Mouse (Mus musculus) embryonic facial prominence, embryonic 11.5 days (tissue): Measurements from ENCODE around the gene Gabarap. TPM values are rescaled to one million over a fixed set of nuclear protein-coding genes. Genes with fewer than 3 reads are reported as not detected.
A peak's percentile ranks its signal among the peaks of the same experiment; 100 is the strongest.

Experiments used
- ATAC-seq: fragments of 200-750 bp; cut with Nextera tagmentation; replicated peaks from 2 replicates; pipeline ENCODE4 v1.8.0; 2017; ENCODE audit warnings: low read depth; ENCODE audit not compliant: insufficient number of reproducible peaks, low FRiP score, low TSS enrichment
- DNase-seq: peaks from one replicate; pipeline ENCODE4 v3.0.0-alpha.2; 2015; ENCODE audit warnings: low spot score
- H3K27ac ChIP-seq: fragments of 300-500 bp; sonication (generic); replicated peaks from 2 replicates; pipeline ENCODE4 v1.5.1; 2014; ENCODE audit warnings: mild to moderate bottlenecking, low read depth, low read length, control low read depth
- H3K27me3 ChIP-seq: fragments of 300-500 bp; sonication (generic); 2 replicates; pipeline ENCODE4 v1.6.1; 2014; ENCODE audit warnings: mild to moderate bottlenecking, low read length, moderate library complexity, mixed read lengths; ENCODE audit not compliant: control insufficient read depth, insufficient read depth
- H3K36me3 ChIP-seq: fragments of 300-500 bp; sonication (generic); replicated peaks from 2 replicates; pipeline ENCODE4 v1.6.1; 2014; ENCODE audit warnings: low read depth, mild to moderate bottlenecking, low read length, moderate library complexity, mixed read lengths; ENCODE audit not compliant: control insufficient read depth, insufficient read depth
- H3K4me1 ChIP-seq: fragments of 300-500 bp; sonication (generic); 2 replicates; pipeline ENCODE4 v1.6.1; 2014; ENCODE audit warnings: low read length, mixed read lengths; ENCODE audit not compliant: control insufficient read depth, insufficient read depth
- H3K4me2 ChIP-seq: fragments of 300-500 bp; sonication (generic); 2 replicates; pipeline ENCODE4 v1.6.1; 2014; ENCODE audit warnings: low read depth, mild to moderate bottlenecking, control low read depth, low read length, moderate library complexity
- H3K4me3 ChIP-seq: fragments of 300-500 bp; sonication (generic); 2 replicates; pipeline ENCODE4 v1.5.1; 2014; ENCODE audit warnings: low read depth, low read length, control low read depth
- H3K9ac ChIP-seq: fragments of 300-500 bp; sonication (generic); replicated peaks from 2 replicates; pipeline ENCODE4 v1.6.1; 2014; ENCODE audit warnings: mild to moderate bottlenecking, control low read depth, low read length
- H3K9me3 ChIP-seq: fragments of 300-500 bp; sonication (generic); replicated peaks from 2 replicates; pipeline ENCODE4 v1.6.1; 2016; ENCODE audit warnings: mild to moderate bottlenecking, low read length, inconsistent platforms, mixed read lengths; ENCODE audit not compliant: control insufficient read depth
- WGBS: fragments of 180-500 bp; shearing (Covaris S2); extraction: QIAGEN DNeasy Blood & Tissue Kit; methylation state at CpG from one replicate; pipeline ENCODE4 v1.1.7; 2014; 5-methylcytosine and 5-hydroxymethylcytosine counted together
- microRNA counts: library from miRNA; unstranded; fragments of <30 nt; microRNA quantifications from one replicate; lab custom pipeline; 2016
- microRNA-seq: library from miRNA; unstranded; fragments of <30 nt; microRNA quantifications from one replicate; pipeline ENCODE4, GENCODE M21; 2016; ENCODE audit warnings: borderline number of aligned reads
- polyA plus RNA-seq: library from polyadenylated mRNA; unstranded; fragments of >200 nt; fragmentation: Nextera tagmentation; extraction: Ambion mirVana; gene quantifications from 2 replicates; pipeline ENCODE4 v1.2.1, GENCODE M21; 2014

The Gabarap gene
- polyA plus RNA-seq, 1 experiment from 2014 or later = 474 TPM

DNA sequence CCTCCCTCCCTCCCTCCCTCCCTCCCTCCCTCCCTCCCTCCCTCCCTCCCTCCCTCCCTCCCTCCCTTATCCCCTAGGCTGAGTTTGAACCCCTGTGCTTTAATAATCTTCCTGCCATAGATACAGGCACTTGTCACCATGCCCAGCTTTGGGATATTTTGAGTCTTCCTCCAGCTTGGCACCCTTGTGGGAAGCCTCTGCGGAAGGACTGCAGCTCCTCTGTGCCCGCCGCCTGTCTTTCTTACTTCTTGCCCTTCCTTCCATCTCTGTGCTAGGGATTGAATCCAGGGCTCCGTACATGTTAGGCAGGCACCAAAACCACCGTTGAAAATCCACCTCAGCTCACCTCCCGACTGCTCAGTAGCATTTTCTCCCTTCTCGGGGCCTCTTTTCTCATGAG is 49.2 kb downstream of the Gabarap start:
- DNase-seq (no peak), ATAC-seq (no peak)
- Histone ChIP-seq H3K36me3 (peaks cover 2% of the 10 kb centered on the region), H3K4me1 (no peaks in the 10 kb centered on the region), H3K27ac (no peak overlapping the region), H3K4me2 (no peak overlapping the region), H3K9ac (no peak overlapping the region), H3K27me3 (no peaks in the 10 kb centered on the region), H3K4me3 (no peak overlapping the region), H3K9me3 (no peaks in the 10 kb centered on the region)
- WGBS = 93% methylated on average over 7 of the region's 7 CpGs

- no peaks in the 10 kb centered on the region for H3K27me3 ChIP-seq
- H3K4me3 ChIP-seq = no peak overlapping the region
- H3K27ac ChIP-seq = no peak overlapping the region
- no peaks in the 10 kb centered on the region for H3K9me3 ChIP-seq
- no peaks in the 10 kb centered on the region for H3K4me1 ChIP-seq
- DNase-seq = no peak
- H3K36me3 ChIP-seq = peaks cover 2% of the 10 kb centered on the region
- no peak for ATAC-seq
- WGBS = 90% methylated on average over 23 of the region's 23 CpGs
- H3K9ac ChIP-seq = no peak overlapping the region
- H3K4me2 ChIP-seq = no peak overlapping the region
These were observed 51.6 kb downstream of the Gabarap start for GRCm38 (mm10) chr11:70042309-70043085.

DNA sequence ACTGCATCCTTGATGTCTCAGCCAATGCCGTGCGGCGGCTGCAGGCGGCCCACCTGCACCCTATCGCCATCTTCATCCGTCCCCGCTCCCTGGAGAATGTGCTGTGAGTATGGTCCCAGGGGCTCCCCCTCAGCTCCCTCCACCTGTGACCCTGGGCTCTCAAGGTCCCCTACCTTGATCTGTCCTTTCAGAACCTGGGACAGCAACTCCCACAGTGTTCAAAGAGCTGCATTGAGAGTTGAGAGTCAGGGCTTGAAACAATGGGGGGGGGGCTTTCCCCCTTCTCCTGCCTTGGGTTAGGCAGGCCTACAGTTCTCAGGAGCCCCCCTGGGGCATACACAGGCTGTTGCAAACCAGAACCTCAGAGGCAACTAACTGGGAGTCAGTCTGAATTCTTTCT is 52.7 kb downstream of the Gabarap start:
- Histone ChIP-seq H3K36me3 (peaks cover 2% of the 10 kb centered on the region), H3K27me3 (no peaks in the 10 kb centered on the region), H3K9me3 (no peaks in the 10 kb centered on the region), H3K4me2 (no peak overlapping the region), H3K4me1 (no peaks in the 10 kb centered on the region), H3K9ac (no peak overlapping the region), H3K4me3 (no peak overlapping the region), H3K27ac (no peak overlapping the region)
- DNase-seq (no peak), ATAC-seq (no peak)
- WGBS = 86% methylated on average over 7 of the region's 7 CpGs

MicroRNAs encoded within 50 kb of the gene (microRNA counts, 519-probe panel; counts per million panel counts)
- not detected for microRNA mmu-miR-324-3p (lab: Ali Mortazavi, UCI)
- 3,929 counts per million, percentile 59 among the panel's probes with 10 or more counts for microRNA mmu-miR-324-5p (lab: Ali Mortazavi, UCI)

Small RNAs within 50 kb of the gene (microRNA-seq; reads per million reads assigned to microRNA genes)
- not detected for gene Gm44349
- gene Mir324 = 5,517 reads per million, percentile 88 among the genes with 10 or more reads in this experiment

Other genes starting within 250 kb of the Gabarap start
- 51.4 and 56.5 TPM in 2 replicates for gene Polr2a, start 232.5 kb upstream of the Gabarap start, polyA plus RNA-seq
- gene Slc35g3, start 229.2 kb upstream of the Gabarap start, polyA plus RNA-seq = 0.18 TPM in 1 of 2 replicates, not detected in the other
- gene Zbtb4, start 225.2 kb upstream of the Gabarap start, polyA plus RNA-seq = 1.1 and 1.2 TPM in 2 replicates
- gene Chrnb1, start 195.2 kb upstream of the Gabarap start, polyA plus RNA-seq = 3.0 and 3.6 TPM in 2 replicates
- gene Fgf11, start 189.3 kb upstream of the Gabarap start, polyA plus RNA-seq = 0.92 and 0.97 TPM in 2 replicates
- 2.1 and 2.8 TPM in 2 replicates for gene Tmem102, start 185.5 kb upstream of the Gabarap start, polyA plus RNA-seq
- not detected in 2 replicates for gene Gm39566, start 175.8 kb upstream of the Gabarap start, polyA plus RNA-seq
- gene Spem2, start 172.7 kb upstream of the Gabarap start, polyA plus RNA-seq = not detected in 2 replicates
- gene Spem1, start 169.0 kb upstream of the Gabarap start, polyA plus RNA-seq = 0.27 TPM in 1 of 2 replicates, not detected in the other
- 8.2 and 9.1 TPM in 2 replicates for gene Nlgn2, start 153.4 kb upstream of the Gabarap start, polyA plus RNA-seq
- 294 and 335 TPM in 2 replicates for gene Tmem256, start 152.6 kb upstream of the Gabarap start, polyA plus RNA-seq
- gene Plscr3, start 144.8 kb upstream of the Gabarap start, polyA plus RNA-seq = 90.0 and 102 TPM in 2 replicates
- 1.1 and 1.9 TPM in 2 replicates for gene Tnk1, start 132.4 kb upstream of the Gabarap start, polyA plus RNA-seq
- gene Tmem95, start 113.1 kb upstream of the Gabarap start, polyA plus RNA-seq = not detected in 2 replicates
- 3.2 and 3.5 TPM in 2 replicates for gene Kctd11, start 109.7 kb upstream of the Gabarap start, polyA plus RNA-seq
- gene Acap1, start 95.6 kb upstream of the Gabarap start, polyA plus RNA-seq = 0.56 and 0.60 TPM in 2 replicates
- 17.6 and 20.7 TPM in 2 replicates for gene 2810408A11Rik, start 90.2 kb upstream of the Gabarap start, polyA plus RNA-seq
- gene Neurl4, start 90.1 kb upstream of the Gabarap start, polyA plus RNA-seq = 11.5 and 13.8 TPM in 2 replicates
- 76.2 and 81.8 TPM in 2 replicates for gene Gps2, start 77.3 kb upstream of the Gabarap start, polyA plus RNA-seq
- 2,030 and 2,067 TPM in 2 replicates for gene Eif5a, start 69.2 kb upstream of the Gabarap start, polyA plus RNA-seq
- gene Ybx2, start 55.3 kb upstream of the Gabarap start, polyA plus RNA-seq = 5.5 and 6.6 TPM in 2 replicates
- 20.2 and 20.5 TPM in 2 replicates for gene Slc2a4, start 43.0 kb upstream of the Gabarap start, polyA plus RNA-seq
- 17.1 and 22.0 TPM in 2 replicates for gene Cldn7, start 26.4 kb upstream of the Gabarap start, polyA plus RNA-seq
- gene Ctdnep1, start 10.0 kb upstream of the Gabarap start, polyA plus RNA-seq = 26.2 and 26.5 TPM in 2 replicates
- 156 and 157 TPM in 2 replicates for gene Elp5, start 8.6 kb upstream of the Gabarap start, polyA plus RNA-seq
- 57.7 and 58.0 TPM in 2 replicates for gene Phf23, start 4.6 kb downstream of the Gabarap start, polyA plus RNA-seq
- gene Dvl2, start 9.5 kb downstream of the Gabarap start, polyA plus RNA-seq = 34.9 and 35.7 TPM in 2 replicates
- gene Acadvl, start 24.3 kb downstream of the Gabarap start, polyA plus RNA-seq = 54.2 and 57.6 TPM in 2 replicates
- gene Dlg4, start 25.8 kb downstream of the Gabarap start, polyA plus RNA-seq = 7.6 and 11.2 TPM in 2 replicates
- 0.46 and 0.95 TPM in 2 replicates for gene Asgr1, start 62.9 kb downstream of the Gabarap start, polyA plus RNA-seq
- gene Asgr2, start 101.5 kb downstream of the Gabarap start, polyA plus RNA-seq = not detected in 2 replicates
- 0.39 TPM in 1 of 2 replicates, not detected in the other for gene Mgl2, start 139.2 kb downstream of the Gabarap start, polyA plus RNA-seq
- gene Clec10a, start 165.1 kb downstream of the Gabarap start, polyA plus RNA-seq = 0.72 and 1.3 TPM in 2 replicates
- gene Slc16a11, start 221.6 kb downstream of the Gabarap start, polyA plus RNA-seq = 0.81 TPM in 1 of 2 replicates, not detected in the other
- gene Slc16a13, start 229.9 kb downstream of the Gabarap start, polyA plus RNA-seq = 8.5 and 13.4 TPM in 2 replicates
- gene Bcl6b, start 238.7 kb downstream of the Gabarap start, polyA plus RNA-seq = 6.7 and 6.9 TPM in 2 replicates
- gene 0610010K14Rik, start 246.8 kb downstream of the Gabarap start, polyA plus RNA-seq = 195 and 211 TPM in 2 replicates
- gene Gm21988, start 248.7 kb downstream of the Gabarap start, polyA plus RNA-seq = 7.5 and 9.1 TPM in 2 replicates
- gene Rnasek, start 248.7 kb downstream of the Gabarap start, polyA plus RNA-seq = 103 and 110 TPM in 2 replicates